Mouse (Mus musculus): ENCODE measurements at regions not wholly inside any gene's neighbourhood (a gene's known extent, or its start where the extent isn't known, plus 50 kb on each side); places are given as distances from the start of the nearest gene placed in this dataset.

DNA sequence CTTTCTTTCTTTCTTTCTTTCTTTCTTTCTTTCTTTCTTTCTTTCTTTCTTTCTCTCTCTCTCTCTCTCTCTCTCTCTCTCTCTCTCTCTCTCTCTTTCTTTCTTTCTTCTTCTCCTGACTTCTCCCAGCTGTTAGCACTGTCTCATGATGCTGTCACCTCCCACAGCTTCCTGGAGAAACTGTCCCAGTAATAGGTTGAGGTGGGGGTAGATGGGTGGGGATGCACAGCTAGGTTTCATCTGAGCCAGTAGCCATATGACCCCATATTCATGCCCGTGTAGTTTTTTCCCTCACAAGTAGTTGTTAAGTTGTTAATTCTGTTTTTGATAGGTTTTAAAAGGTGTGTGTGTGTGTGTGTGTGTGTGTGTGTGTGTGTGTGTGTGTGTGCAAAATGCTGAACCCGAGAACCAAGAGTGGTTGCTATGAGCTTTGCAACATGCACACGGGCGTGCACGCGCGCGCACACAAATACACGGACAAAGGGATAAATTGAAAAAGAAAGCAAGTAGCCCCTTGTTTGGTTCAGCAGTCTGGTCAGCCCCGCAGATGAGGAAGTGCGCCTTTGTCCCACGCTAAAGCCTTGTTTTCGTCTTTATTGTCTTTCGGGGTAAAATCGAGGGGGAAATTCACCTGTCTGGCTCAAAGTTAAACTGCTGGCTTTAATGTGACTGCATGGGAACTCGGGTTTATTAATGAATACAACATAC lies 224.4 kb downstream of the Ndfip2 start:
- Histone ChIP-seq H3K36me3 (replicated peaks) (no peaks in the 10 kb centered on the region), H3K4me1 (ENCODE audit: insufficient read depth, low read depth, low read length) (no peaks in the 10 kb centered on the region), H3K27me3 (ENCODE audit: insufficient read depth, low read length) (no peaks in the 10 kb centered on the region), H3K9me3 (replicated peaks) (peaks cover 53% of the 10 kb centered on the region), H3K4me3 (ENCODE audit: low read depth, low read length) (no peak overlapping the region)
- ATAC-seq (ENCODE audit: extremely low read depth, insufficient number of reproducible peaks, low FRiP score, poor library complexity, severe bottlenecking) (no peak), DNase-seq (ENCODE audit: low spot score) (no peak)
- no peak for TF ChIP-seq CTCF (IDR thresholded peaks at IDR 0.05; ENCODE audit: low read depth, low read length)
- no peak for TF ChIP-seq GATA2 (IDR thresholded peaks at IDR 0.05; ENCODE audit: borderline replicate concordance, low read depth, low read length)
- no peak for TF ChIP-seq GATA1 (IDR thresholded peaks at IDR 0.05; ENCODE audit: borderline replicate concordance, low read length)
- TF ChIP-seq TAL1 (conservative IDR thresholded peaks at IDR 0.05; ENCODE audit: low read depth, low read length), result no peak
- TF ChIP-seq POLR2AphosphoS5 (IDR thresholded peaks at IDR 0.05; ENCODE audit: insufficient replicate concordance, low read depth, low read length), result no peak

DNA sequence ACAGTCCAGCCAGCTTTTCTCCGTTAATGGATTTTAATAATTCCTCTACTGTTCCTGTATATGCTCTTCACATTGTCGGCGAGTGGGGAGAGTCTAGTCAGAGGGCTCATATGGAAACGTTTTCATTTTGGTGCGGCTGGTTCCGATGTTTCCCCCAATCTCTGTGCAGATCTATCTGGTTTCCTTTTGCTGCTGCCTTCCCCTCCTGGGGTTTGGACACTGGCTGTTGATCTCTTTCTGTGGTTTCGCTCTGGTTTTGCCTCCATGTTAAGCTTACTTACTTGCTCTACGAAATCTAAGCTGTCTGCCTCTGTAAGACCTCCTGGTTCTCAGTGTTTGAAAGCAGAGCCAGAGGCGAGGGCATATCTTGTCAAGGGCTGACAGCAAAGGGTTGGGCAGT lies 221.7 kb downstream of the Ndfip2 start:
- H3K27me3 ChIP-seq (ENCODE audit: insufficient read depth, low read length), result no peaks in the 10 kb centered on the region
- no peak for TF ChIP-seq GATA2 (IDR thresholded peaks at IDR 0.05; ENCODE audit: borderline replicate concordance, low read depth, low read length)
- no peak for TF ChIP-seq GATA1 (IDR thresholded peaks at IDR 0.05; ENCODE audit: borderline replicate concordance, low read length)
- TF ChIP-seq TAL1 (conservative IDR thresholded peaks at IDR 0.05; ENCODE audit: low read depth, low read length), result no peak
- no peak for TF ChIP-seq POLR2AphosphoS5 (IDR thresholded peaks at IDR 0.05; ENCODE audit: insufficient replicate concordance, low read depth, low read length)
- TF ChIP-seq CTCF (IDR thresholded peaks at IDR 0.05; ENCODE audit: low read depth, low read length), result no peak
- DNase-seq (ENCODE audit: low spot score) (no peak), ATAC-seq (ENCODE audit: extremely low read depth, insufficient number of reproducible peaks, low FRiP score, poor library complexity, severe bottlenecking) (no peak)
- no peak overlapping the region for H3K4me3 ChIP-seq (ENCODE audit: low read depth, low read length)
- H3K9me3 ChIP-seq (replicated peaks), result peaks cover 35% of the 10 kb centered on the region
- H3K36me3 ChIP-seq (replicated peaks), result no peaks in the 10 kb centered on the region
- H3K4me1 ChIP-seq (ENCODE audit: insufficient read depth, low read depth, low read length), result no peaks in the 10 kb centered on the region

DNA sequence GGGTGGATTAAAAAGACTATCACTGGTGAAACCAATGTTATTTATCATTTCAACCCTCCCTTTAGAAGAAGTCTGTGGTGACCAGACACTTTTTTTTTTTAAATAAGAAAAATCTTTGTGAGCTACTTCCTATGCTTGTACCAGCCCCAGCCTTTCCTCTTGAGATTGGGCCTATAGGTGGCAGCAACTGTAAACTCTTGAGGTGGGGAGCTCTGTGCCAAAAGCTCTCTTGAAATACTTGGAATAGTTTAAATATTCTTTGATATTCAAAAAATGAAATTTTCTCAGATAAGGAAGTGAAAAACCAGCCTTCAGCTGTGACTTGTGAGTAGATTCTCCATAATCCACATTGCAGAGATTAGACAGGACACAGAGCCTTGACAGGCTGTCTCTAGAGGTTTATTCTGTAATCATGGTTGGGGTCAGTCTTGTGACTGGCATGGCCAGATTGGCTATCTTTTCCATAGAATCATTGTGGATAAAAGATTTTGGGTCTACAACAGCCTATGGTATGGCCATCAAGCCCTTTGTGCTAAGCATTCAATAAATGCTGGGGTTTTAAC lies 216.7 kb downstream of the Ndfip2 start:
- Histone ChIP-seq H3K4me1 (ENCODE audit: insufficient read depth, low read depth, low read length) (no peaks in the 10 kb centered on the region), H3K27me3 (ENCODE audit: insufficient read depth, low read length) (no peaks in the 10 kb centered on the region), H3K36me3 (replicated peaks) (no peaks in the 10 kb centered on the region), H3K9me3 (replicated peaks) (peaks cover 17% of the 10 kb centered on the region), H3K4me3 (ENCODE audit: low read depth, low read length) (no peak overlapping the region)
- TF ChIP-seq GATA2 (IDR thresholded peaks at IDR 0.05; ENCODE audit: borderline replicate concordance, low read depth, low read length) (no peak), POLR2AphosphoS5 (IDR thresholded peaks at IDR 0.05; ENCODE audit: insufficient replicate concordance, low read depth, low read length) (no peak), TAL1 (conservative IDR thresholded peaks at IDR 0.05; ENCODE audit: low read depth, low read length) (no peak), GATA1 (IDR thresholded peaks at IDR 0.05; ENCODE audit: borderline replicate concordance, low read length) (no peak), CTCF (IDR thresholded peaks at IDR 0.05; ENCODE audit: low read depth, low read length) (no peak)
- no peak for DNase-seq (ENCODE audit: low spot score)
- ATAC-seq (ENCODE audit: extremely low read depth, insufficient number of reproducible peaks, low FRiP score, poor library complexity, severe bottlenecking), result no peak

DNA sequence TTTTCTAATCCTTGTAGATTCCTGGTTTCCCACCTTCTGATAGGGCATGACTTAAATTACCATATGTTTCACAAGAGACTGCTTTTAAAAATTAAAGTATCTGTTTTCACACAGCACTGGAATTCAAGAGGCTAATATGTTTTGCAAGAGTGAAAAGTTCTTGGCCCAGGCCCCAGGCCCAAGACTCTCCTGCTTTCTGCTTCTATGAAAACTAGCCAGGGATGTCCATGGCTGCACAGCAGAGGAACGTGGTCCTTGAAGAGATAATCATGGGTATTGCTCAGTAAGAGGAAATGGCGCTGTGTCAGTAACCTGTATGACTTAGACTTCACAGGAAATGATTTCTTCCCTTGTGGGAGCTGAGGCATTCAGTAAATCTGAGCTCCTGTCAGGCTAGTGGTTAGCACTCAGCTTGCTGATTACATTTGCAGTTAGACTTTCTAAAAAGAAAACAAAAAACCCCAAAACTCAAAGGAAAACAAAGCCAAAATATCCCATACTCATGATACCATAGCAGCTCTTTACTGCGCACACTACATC lies 190.6 kb downstream of the Ndfip2 start:
- H3K27me3 ChIP-seq (ENCODE audit: insufficient read depth, low read length), result peaks cover 2% of the 10 kb centered on the region; the same call in 1 of the 2 replicates
- TF ChIP-seq GATA2 (IDR thresholded peaks at IDR 0.05; ENCODE audit: borderline replicate concordance, low read depth, low read length) (no peak), TAL1 (conservative IDR thresholded peaks at IDR 0.05; ENCODE audit: low read depth, low read length) (no peak), POLR2AphosphoS5 (IDR thresholded peaks at IDR 0.05; ENCODE audit: insufficient replicate concordance, low read depth, low read length) (no peak), GATA1 (IDR thresholded peaks at IDR 0.05; ENCODE audit: borderline replicate concordance, low read length) (no peak), CTCF (IDR thresholded peaks at IDR 0.05; ENCODE audit: low read depth, low read length) (no peak)
- no peak overlapping the region for H3K4me3 ChIP-seq (ENCODE audit: low read depth, low read length)
- ATAC-seq (ENCODE audit: extremely low read depth, insufficient number of reproducible peaks, low FRiP score, poor library complexity, severe bottlenecking), result no peak
- no peaks in the 10 kb centered on the region for H3K4me1 ChIP-seq (ENCODE audit: insufficient read depth, low read depth, low read length)
- H3K36me3 ChIP-seq (replicated peaks), result no peaks in the 10 kb centered on the region
- H3K9me3 ChIP-seq (replicated peaks), result peaks cover 40% of the 10 kb centered on the region
- no peak for DNase-seq (ENCODE audit: low spot score)

DNA sequence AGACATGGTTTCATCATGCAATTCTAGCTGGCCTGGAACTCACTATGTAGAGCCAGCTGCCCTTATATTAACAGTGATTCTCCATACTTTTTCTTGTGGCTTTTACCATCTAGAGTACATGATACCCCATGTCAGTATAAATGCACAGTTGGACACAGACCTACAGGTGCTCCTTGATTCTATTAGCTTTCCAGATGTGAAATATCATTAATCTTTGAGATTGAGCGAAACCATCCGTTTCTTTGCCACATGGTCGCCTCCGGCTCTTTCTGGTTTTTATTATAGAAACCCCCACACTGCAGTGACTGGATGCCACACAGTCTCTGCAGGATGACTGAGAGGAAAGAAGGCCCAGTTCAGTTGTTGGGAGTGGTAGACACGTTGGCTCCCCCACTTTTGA lies 188.7 kb downstream of the Ndfip2 start:
- ATAC-seq (ENCODE audit: extremely low read depth, insufficient number of reproducible peaks, low FRiP score, poor library complexity, severe bottlenecking), result no peak
- no peak for TF ChIP-seq TAL1 (conservative IDR thresholded peaks at IDR 0.05; ENCODE audit: low read depth, low read length)
- TF ChIP-seq CTCF (IDR thresholded peaks at IDR 0.05; ENCODE audit: low read depth, low read length), result no peak
- no peak for TF ChIP-seq GATA1 (IDR thresholded peaks at IDR 0.05; ENCODE audit: borderline replicate concordance, low read length)
- no peak for TF ChIP-seq GATA2 (IDR thresholded peaks at IDR 0.05; ENCODE audit: borderline replicate concordance, low read depth, low read length)
- no peak for TF ChIP-seq POLR2AphosphoS5 (IDR thresholded peaks at IDR 0.05; ENCODE audit: insufficient replicate concordance, low read depth, low read length)
- H3K27me3 ChIP-seq (ENCODE audit: insufficient read depth, low read length), result no peaks in the 10 kb centered on the region
- no peaks in the 10 kb centered on the region for H3K4me1 ChIP-seq (ENCODE audit: insufficient read depth, low read depth, low read length)
- DNase-seq (ENCODE audit: low spot score), result no peak
- no peak overlapping the region for H3K4me3 ChIP-seq (ENCODE audit: low read depth, low read length)
- no peaks in the 10 kb centered on the region for H3K36me3 ChIP-seq (replicated peaks)
- peaks cover 32% of the 10 kb centered on the region for H3K9me3 ChIP-seq (replicated peaks)

DNA sequence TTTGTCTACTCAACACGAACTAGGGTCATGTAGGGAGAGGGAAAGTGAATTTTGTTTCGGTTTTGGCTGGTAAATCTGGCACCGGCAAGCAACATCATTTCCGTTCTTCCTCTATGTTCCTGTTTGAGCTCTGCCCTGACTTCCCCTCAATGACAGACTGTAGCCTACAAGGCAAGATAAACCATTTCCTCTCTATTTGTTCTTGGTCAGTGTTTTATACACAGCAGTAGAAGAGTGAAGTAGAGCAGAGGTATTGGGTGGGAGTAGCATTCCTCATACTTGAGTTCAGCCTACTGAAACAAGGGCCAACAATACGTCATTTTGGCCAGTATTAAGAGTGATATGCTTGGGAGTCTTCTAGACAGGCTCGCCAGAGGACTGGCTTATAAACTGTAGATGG lies 177.0 kb downstream of the Ndfip2 start:
- H3K9me3 ChIP-seq (replicated peaks), result peaks cover 50% of the 10 kb centered on the region
- TF ChIP-seq GATA2 (IDR thresholded peaks at IDR 0.05; ENCODE audit: borderline replicate concordance, low read depth, low read length) (no peak), CTCF (IDR thresholded peaks at IDR 0.05; ENCODE audit: low read depth, low read length) (no peak), GATA1 (IDR thresholded peaks at IDR 0.05; ENCODE audit: borderline replicate concordance, low read length) (no peak), POLR2AphosphoS5 (IDR thresholded peaks at IDR 0.05; ENCODE audit: insufficient replicate concordance, low read depth, low read length) (no peak), TAL1 (conservative IDR thresholded peaks at IDR 0.05; ENCODE audit: low read depth, low read length) (no peak)
- DNase-seq (ENCODE audit: low spot score) (no peak), ATAC-seq (ENCODE audit: extremely low read depth, insufficient number of reproducible peaks, low FRiP score, poor library complexity, severe bottlenecking) (no peak)
- no peaks in the 10 kb centered on the region for H3K36me3 ChIP-seq (replicated peaks)
- no peak overlapping the region for H3K4me3 ChIP-seq (ENCODE audit: low read depth, low read length)
- H3K4me1 ChIP-seq (ENCODE audit: insufficient read depth, low read depth, low read length), result no peaks in the 10 kb centered on the region
- no peaks in the 10 kb centered on the region for H3K27me3 ChIP-seq (ENCODE audit: insufficient read depth, low read length)
